Mouse (Mus musculus): ENCODE data around the gene Spice1. TPM values are rescaled to one million over a fixed set of nuclear protein-coding genes. Genes with fewer than 3 reads are reported as not detected.

The Spice1 gene
- polyA plus RNA-seq, 1 experiment from 2014 or later, result 26.3 TPM

DNA sequence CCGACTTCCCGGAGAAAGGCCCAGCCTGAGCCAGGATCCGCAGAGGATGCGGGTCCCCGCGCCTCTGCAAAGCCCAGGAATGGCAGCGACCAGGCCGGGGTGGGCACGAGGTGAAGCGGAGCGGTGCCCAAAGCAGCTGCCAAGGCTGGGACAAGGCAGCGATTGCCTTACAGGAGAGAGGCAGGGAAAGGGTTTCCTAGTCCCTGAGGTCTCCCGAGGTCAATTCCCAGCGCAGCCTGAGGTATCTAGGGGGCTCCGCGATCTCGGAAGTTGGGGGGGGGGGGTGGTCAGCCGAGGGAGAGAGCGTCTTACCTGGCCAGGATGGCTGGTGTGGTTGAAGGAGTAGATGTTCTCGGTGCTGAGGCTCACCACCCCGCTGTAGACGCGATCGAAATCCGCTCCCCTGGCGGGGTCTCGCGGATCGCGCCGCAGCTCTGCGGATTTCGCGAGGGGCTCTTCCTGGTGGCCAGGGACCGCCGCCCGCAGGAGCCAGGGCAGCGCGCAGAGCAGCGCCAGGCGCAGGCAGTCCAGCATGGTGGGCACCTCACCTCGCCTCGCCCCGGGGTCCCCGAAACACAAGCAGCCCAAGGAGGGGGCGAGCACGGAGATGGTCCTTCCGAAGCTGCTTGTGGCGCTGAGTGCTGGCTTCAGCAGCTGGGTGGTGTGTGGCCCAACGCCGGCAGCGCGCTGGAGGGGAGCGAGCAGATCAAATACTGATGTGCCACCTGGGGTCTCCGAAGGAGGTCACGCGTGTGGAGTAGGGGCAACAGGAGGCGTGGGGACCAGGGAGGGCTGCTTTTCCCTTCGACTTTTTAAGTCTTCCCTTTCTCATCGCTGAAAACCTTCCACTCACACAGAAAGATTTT lies 14.7 kb upstream of the Spice1 start:
- H3K9me3 ChIP-seq, result peaks cover 6% of the 10 kb centered on the region; the same call in 1 of the 2 replicates
- H3K4me3 ChIP-seq, result peak overlapping the region; percentile 66
- H3K9ac ChIP-seq, result peak overlapping the region; percentile 70
- no peaks in the 10 kb centered on the region for H3K36me3 ChIP-seq
- 2% methylated on average over 58 of the region's 60 CpGs for WGBS
- H3K4me1 ChIP-seq, result peaks cover 11% of the 10 kb centered on the region
- peak overlapping the region; percentile 100 for H3K4me2 ChIP-seq (replicated peaks)
- no peak overlapping the region for H3K27ac ChIP-seq
- peak; percentile 66; the same call in 1 of the 2 replicates for ATAC-seq (ENCODE audit: low FRiP score, low read depth)
- H3K27me3 ChIP-seq, result peaks cover 44% of the 10 kb centered on the region

DNA sequence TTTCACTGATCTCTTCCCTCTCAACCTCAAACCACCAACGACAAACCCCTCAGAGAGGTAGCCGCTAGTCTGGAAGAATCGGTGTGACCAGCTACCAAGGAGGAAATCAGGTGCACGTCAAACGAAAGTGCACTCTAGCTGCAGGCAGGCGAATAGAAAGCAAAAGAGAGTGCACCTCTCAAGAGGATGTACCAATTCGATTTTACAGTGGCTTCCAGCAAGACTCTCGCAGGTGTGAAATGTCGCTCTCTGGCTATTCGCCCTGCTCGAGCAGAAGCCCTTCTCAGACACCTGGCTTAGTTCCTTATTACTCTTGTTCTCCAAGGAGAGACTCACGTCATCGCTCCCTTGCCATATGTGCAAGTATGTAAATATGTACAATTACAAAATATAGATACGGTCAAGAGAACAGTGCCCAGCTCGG lies 14.0 kb upstream of the Spice1 start, which contains the start of gene Sidt1:
TSS of gene Sidt1 (minus strand) at position 336 of the 424 bp plus-strand sequence.
- Histone ChIP-seq H3K9me3 (peaks cover 6% of the 10 kb centered on the region; the same call in 1 of the 2 replicates), H3K36me3 (no peaks in the 10 kb centered on the region), H3K4me3 (peak within 1 kb of the TSS; percentile 66), H3K27ac (no peak within 1 kb of the TSS), H3K4me2 (replicated peaks) (peak within 1 kb of the TSS; percentile 100), H3K27me3 (peaks cover 44% of the 10 kb centered on the region), H3K4me1 (peaks cover 11% of the 10 kb centered on the region), H3K9ac (peak within 1 kb of the TSS; percentile 70)
- WGBS, result 4% methylated on average over 15 of the region's 15 CpGs
- ATAC-seq (ENCODE audit: low FRiP score, low read depth), result no peak

DNA sequence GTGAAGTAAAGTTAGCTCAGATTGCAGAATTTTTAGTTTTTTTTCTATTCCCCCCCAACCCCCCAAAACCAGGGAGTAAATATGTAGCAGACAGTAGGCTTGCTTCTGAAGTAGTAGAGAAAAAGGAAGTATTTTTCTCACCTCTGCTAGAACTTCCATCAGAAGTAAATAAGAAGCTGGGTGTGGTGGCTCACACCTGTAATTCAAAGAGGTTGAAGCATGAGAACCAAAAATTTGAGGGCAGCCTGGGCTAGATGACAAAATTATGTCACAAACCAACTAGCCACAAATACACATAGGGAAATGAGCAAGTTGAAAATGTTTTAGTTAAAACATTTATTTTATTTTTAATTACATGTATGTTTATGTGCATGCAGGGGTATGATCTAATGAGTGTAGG lies 9.4 kb upstream of the Spice1 start:
- H3K36me3 ChIP-seq, result no peaks in the 10 kb centered on the region
- H3K9me3 ChIP-seq, result peaks cover 4% of the 10 kb centered on the region; the same call in 1 of the 2 replicates
- H3K27me3 ChIP-seq, result peaks cover 23% of the 10 kb centered on the region
- H3K4me1 ChIP-seq, result peaks cover 5% of the 10 kb centered on the region
- no peak for ATAC-seq (ENCODE audit: low FRiP score, low read depth)
- no peak overlapping the region for H3K27ac ChIP-seq
- H3K9ac ChIP-seq, result no peak overlapping the region
- no peak overlapping the region for H3K4me3 ChIP-seq
- no peak overlapping the region for H3K4me2 ChIP-seq (replicated peaks)

GRCm38 (mm10) chr16:44349801-44350397 lies 3.0 kb downstream of the Spice1 start:
- Histone ChIP-seq H3K9me3 (no peaks in the 10 kb centered on the region), H3K27ac (no peak overlapping the region), H3K36me3 (no peaks in the 10 kb centered on the region), H3K4me1 (peaks cover 23% of the 10 kb centered on the region), H3K4me2 (replicated peaks) (no peak overlapping the region), H3K9ac (no peak overlapping the region), H3K4me3 (no peak overlapping the region), H3K27me3 (no peaks in the 10 kb centered on the region)
- WGBS, result 74% methylated on average over 4 of the region's 4 CpGs
- no peak for ATAC-seq (ENCODE audit: low FRiP score, low read depth)

DNA sequence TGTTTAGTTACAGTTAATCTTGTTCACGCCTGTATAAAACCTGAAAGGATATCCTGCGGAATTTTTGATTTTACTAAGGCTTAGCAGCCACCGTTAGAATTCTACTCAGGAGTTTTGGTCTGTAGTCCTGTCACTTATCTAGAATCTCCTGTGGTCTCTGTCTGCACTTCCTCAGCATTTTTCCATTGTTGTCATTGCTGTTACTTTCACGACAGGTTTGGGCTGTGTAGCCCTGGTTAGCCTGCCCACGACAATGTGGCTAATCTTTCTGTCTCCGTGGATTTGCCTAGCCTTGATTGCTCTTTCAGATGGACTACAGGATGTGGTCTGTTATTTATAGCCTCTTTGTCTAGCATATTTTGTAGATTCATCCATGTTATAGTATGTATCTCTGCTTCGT lies 9.4 kb downstream of the Spice1 start:
- 64% methylated on average over 7 of the region's 7 CpGs for WGBS
- Histone ChIP-seq H3K27me3 (no peaks in the 10 kb centered on the region), H3K4me3 (no peak overlapping the region), H3K36me3 (peaks cover 10% of the 10 kb centered on the region), H3K27ac (no peak overlapping the region), H3K9me3 (no peaks in the 10 kb centered on the region), H3K9ac (no peak overlapping the region), H3K4me1 (no peaks in the 10 kb centered on the region), H3K4me2 (replicated peaks) (no peak overlapping the region)
- no peak for ATAC-seq (ENCODE audit: low FRiP score, low read depth)

GRCm38 (mm10) chr16:44357571-44358268 lies 10.8 kb downstream of the Spice1 start:
- Histone ChIP-seq H3K36me3 (peaks cover 21% of the 10 kb centered on the region), H3K4me1 (no peaks in the 10 kb centered on the region), H3K9me3 (no peaks in the 10 kb centered on the region), H3K27ac (no peak overlapping the region), H3K9ac (no peak overlapping the region), H3K4me3 (no peak overlapping the region), H3K4me2 (replicated peaks) (no peak overlapping the region), H3K27me3 (no peaks in the 10 kb centered on the region)
- 72% methylated on average over 4 of the region's 4 CpGs for WGBS
- ATAC-seq (ENCODE audit: low FRiP score, low read depth), result no peak

GRCm38 (mm10) chr16:44361921-44362890 lies 15.3 kb downstream of the Spice1 start:
- Histone ChIP-seq H3K9me3 (no peaks in the 10 kb centered on the region), H3K27me3 (no peaks in the 10 kb centered on the region), H3K9ac (no peak overlapping the region), H3K27ac (no peak overlapping the region), H3K4me1 (no peaks in the 10 kb centered on the region), H3K36me3 (peaks cover 35% of the 10 kb centered on the region), H3K4me2 (replicated peaks) (no peak overlapping the region), H3K4me3 (no peak overlapping the region)
- 79% methylated on average over 10 of the region's 10 CpGs for WGBS
- ATAC-seq (ENCODE audit: low FRiP score, low read depth), result no peak

- no peaks in the 10 kb centered on the region for H3K9me3 ChIP-seq
- H3K9ac ChIP-seq, result no peak overlapping the region
- H3K27ac ChIP-seq, result no peak overlapping the region
- no peak overlapping the region for H3K4me3 ChIP-seq
- H3K4me1 ChIP-seq, result no peaks in the 10 kb centered on the region
- peaks cover 43% of the 10 kb centered on the region for H3K36me3 ChIP-seq
- H3K27me3 ChIP-seq, result no peaks in the 10 kb centered on the region
- H3K4me2 ChIP-seq (replicated peaks), result no peak overlapping the region
- no peak for ATAC-seq (ENCODE audit: low FRiP score, low read depth)
- 92% methylated on average over 7 of the region's 7 CpGs for WGBS
Measured at GRCm38 (mm10) chr16:44365522-44365921, 18.6 kb downstream of the Spice1 start.

DNA sequence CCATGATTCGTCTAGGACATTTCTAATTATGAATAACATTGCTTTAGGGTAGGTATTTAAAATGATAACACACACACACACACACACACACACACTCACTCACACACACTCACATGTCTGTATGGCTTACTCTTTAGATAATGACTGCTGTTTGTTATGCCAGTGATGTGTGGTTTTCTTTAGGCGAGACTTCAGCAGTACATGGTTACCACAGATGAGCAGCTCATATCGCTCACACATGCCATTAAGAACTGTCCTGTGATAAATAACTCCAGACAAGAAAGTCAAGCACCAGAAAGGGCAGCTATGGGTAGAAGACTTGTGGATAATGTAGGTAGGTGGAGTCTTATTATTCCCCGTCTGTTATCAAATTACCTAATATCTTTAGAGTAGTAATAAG lies 28.5 kb downstream of the Spice1 start:
- Histone ChIP-seq H3K9me3 (no peaks in the 10 kb centered on the region), H3K4me3 (no peak overlapping the region), H3K36me3 (peaks cover 45% of the 10 kb centered on the region), H3K4me1 (no peaks in the 10 kb centered on the region), H3K27ac (no peak overlapping the region), H3K4me2 (replicated peaks) (no peak overlapping the region), H3K27me3 (no peaks in the 10 kb centered on the region), H3K9ac (no peak overlapping the region)
- 91% methylated on average over 4 of the region's 4 CpGs for WGBS
- ATAC-seq (ENCODE audit: low FRiP score, low read depth), result no peak

DNA sequence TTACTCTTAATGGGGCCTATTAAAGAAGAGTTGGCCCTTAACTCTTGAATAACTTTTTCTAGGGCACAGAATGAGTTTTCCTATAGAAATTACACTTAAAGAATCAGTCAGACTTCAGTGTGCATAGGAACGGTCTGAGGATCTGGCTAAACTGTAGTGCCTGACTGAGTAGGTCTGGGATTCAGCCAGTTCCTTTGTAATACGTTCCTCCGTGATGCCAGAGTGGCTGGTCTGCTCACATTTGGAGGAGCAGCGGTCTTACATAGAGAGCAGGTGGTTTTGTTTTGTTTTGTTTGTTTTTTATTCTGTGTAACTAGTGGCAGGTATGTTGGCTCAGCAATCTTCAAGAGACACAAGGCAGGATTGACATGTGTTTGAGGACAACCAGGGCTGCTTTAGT lies 33.1 kb downstream of the Spice1 start:
- H3K4me2 ChIP-seq (replicated peaks), result no peak overlapping the region
- no peak for ATAC-seq (ENCODE audit: low FRiP score, low read depth)
- no peaks in the 10 kb centered on the region for H3K27me3 ChIP-seq
- no peak overlapping the region for H3K4me3 ChIP-seq
- peaks cover 9% of the 10 kb centered on the region for H3K4me1 ChIP-seq
- WGBS, result 43% methylated on average over 4 of the region's 4 CpGs
- no peaks in the 10 kb centered on the region for H3K9me3 ChIP-seq
- H3K36me3 ChIP-seq, result peaks cover 22% of the 10 kb centered on the region
- H3K27ac ChIP-seq, result no peak overlapping the region
- no peak overlapping the region for H3K9ac ChIP-seq

DNA sequence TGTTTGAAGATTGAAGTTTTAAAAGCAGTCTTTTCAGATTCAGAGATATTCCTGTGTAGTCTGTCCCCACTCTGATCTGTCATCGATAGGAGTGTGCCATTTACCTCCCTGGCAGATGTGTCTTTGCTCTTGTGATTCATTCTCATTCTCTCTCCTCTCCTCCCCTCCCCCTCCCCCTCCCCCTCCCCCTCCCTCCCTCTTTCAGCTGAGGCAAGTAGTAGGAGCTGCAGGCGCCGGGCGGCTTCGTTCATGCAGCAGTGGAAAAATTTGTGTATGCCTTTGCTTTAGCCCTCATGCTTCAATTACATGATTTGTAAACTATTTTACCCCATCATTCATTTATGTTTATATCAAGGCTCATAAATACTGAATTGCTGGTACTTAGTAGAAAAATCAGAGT lies 34.7 kb downstream of the Spice1 start:
- Histone ChIP-seq H3K4me2 (replicated peaks) (no peak overlapping the region), H3K27me3 (no peaks in the 10 kb centered on the region), H3K9me3 (no peaks in the 10 kb centered on the region), H3K27ac (no peak overlapping the region), H3K9ac (no peak overlapping the region), H3K4me3 (no peak overlapping the region), H3K36me3 (peaks cover 25% of the 10 kb centered on the region), H3K4me1 (peaks cover 9% of the 10 kb centered on the region)
- no peak; the same call in 1 of the 2 replicates for ATAC-seq (ENCODE audit: low FRiP score, low read depth)
- WGBS, result 20% methylated on average over 5 of the region's 5 CpGs

Data from limb, embryonic 13.5 days (tissue).